In genomic region chr13:17804909-17805613, GRCm38 (mm10) we compare ENCODE assay signal across 8 mouse cellular contexts. TPM values are rescaled to one million over a fixed set of nuclear protein-coding genes. Genes with fewer than 3 reads are reported as not detected.
DNase-seq lines count a peak whose midpoint lies in the region; ATAC-seq and TF ChIP-seq lines count a peak whose summit lies in the region.

Gene Cdk13 (minus strand): TSS chr13:17805097.

- ATAC-seq in cerebellum, adult (ENCODE audit: insufficient number of reproducible peaks, low FRiP score, low TSS enrichment) = peak; percentile 93
- peak; percentile 97 for ATAC-seq in forebrain, embryonic 13.5 days
- ATAC-seq in liver, postnatal 0 days = peak; percentile 91
- ATAC-seq in neural tube, embryonic 14.5 days (ENCODE audit: low read depth) = peak; percentile 96

- TF ChIP-seq CTCF in ES-Bruce4 (IDR thresholded peaks at IDR 0.05; ENCODE audit: low read depth, low read length) = no peak
- TF ChIP-seq CTCF in liver, postnatal 0 days (IDR thresholded peaks at IDR 0.05; ENCODE audit: low read depth) = no peak

- no peaks in the 10 kb centered on the region for H3K4me1 ChIP-seq in ES-Bruce4 (ENCODE audit: control insufficient read depth, insufficient read depth, low read length)
- peaks cover 29% of the 10 kb centered on the region for H3K4me1 ChIP-seq in forebrain, embryonic 13.5 days
- peaks cover 6% of the 10 kb centered on the region for H3K4me1 ChIP-seq in liver, postnatal 0 days (ENCODE audit: insufficient read depth)
- peaks cover 15% of the 10 kb centered on the region for H3K4me1 ChIP-seq in neural tube, embryonic 14.5 days (ENCODE audit: control insufficient read depth, insufficient read depth, low read length)

- H3K9ac ChIP-seq in ES-Bruce4 (ENCODE audit: low read depth, poor library complexity, severe bottlenecking) = peak within 1 kb of the TSS; percentile 98
- peak within 1 kb of the TSS; percentile 97 for H3K9ac ChIP-seq in forebrain, embryonic 13.5 days
- peak within 1 kb of the TSS; percentile 93 for H3K9ac ChIP-seq in liver, postnatal 0 days (replicated peaks)
- H3K9ac ChIP-seq in neural tube, embryonic 14.5 days (replicated peaks; ENCODE audit: low read depth, low read length) = peak within 1 kb of the TSS; percentile 90

- H3K27ac ChIP-seq in ES-Bruce4 (ENCODE audit: insufficient read depth, low read length) = peak within 1 kb of the TSS; percentile 80
- peak within 1 kb of the TSS; percentile 97 for H3K27ac ChIP-seq in forebrain, embryonic 13.5 days
- peak within 1 kb of the TSS; percentile 94 for H3K27ac ChIP-seq in liver, postnatal 0 days (ENCODE audit: low read depth)
- peak within 1 kb of the TSS; percentile 97 for H3K27ac ChIP-seq in neural tube, embryonic 14.5 days (ENCODE audit: low read depth, low read length)

- DNase-seq in heart, postnatal 10 days = peak; percentile 99
- DNase-seq in large intestine, adult 2 months (ENCODE audit: low read depth, low spot score) = peak; percentile 95
- DNase-seq in liver, postnatal 0 days = peak; percentile 99
- peak; percentile 98 for DNase-seq in testis, postnatal 10 days (ENCODE audit: low spot score)

- no peaks in the 10 kb centered on the region for H3K9me3 ChIP-seq in ES-Bruce4 (replicated peaks; ENCODE audit: control insufficient read depth, insufficient read depth, low read length, poor library complexity, severe bottlenecking)
- H3K9me3 ChIP-seq in forebrain, embryonic 13.5 days (replicated peaks) = no peaks in the 10 kb centered on the region
- H3K9me3 ChIP-seq in liver, postnatal 0 days (ENCODE audit: low read length) = no peaks in the 10 kb centered on the region
- H3K9me3 ChIP-seq in neural tube, embryonic 14.5 days (ENCODE audit: control insufficient read depth, low read length) = no peaks in the 10 kb centered on the region

- no peaks in the 10 kb centered on the region for H3K27me3 ChIP-seq in ES-Bruce4 (ENCODE audit: control insufficient read depth, insufficient read depth, low read length, poor library complexity, severe bottlenecking)
- no peaks in the 10 kb centered on the region for H3K27me3 ChIP-seq in forebrain, embryonic 13.5 days
- H3K27me3 ChIP-seq in liver, postnatal 0 days (ENCODE audit: insufficient read depth, low read length) = no peaks in the 10 kb centered on the region
- no peaks in the 10 kb centered on the region for H3K27me3 ChIP-seq in neural tube, embryonic 14.5 days (ENCODE audit: control insufficient read depth, insufficient read depth, low read length)

- H3K4me3 ChIP-seq in ES-Bruce4 (ENCODE audit: low read depth, low read length) = peak within 1 kb of the TSS; percentile 96
- H3K4me3 ChIP-seq in forebrain, embryonic 13.5 days = peak within 1 kb of the TSS; percentile 99
- peak within 1 kb of the TSS; percentile 97 for H3K4me3 ChIP-seq in liver, postnatal 0 days (ENCODE audit: low read depth, low read length)
- peak within 1 kb of the TSS; percentile 99 for H3K4me3 ChIP-seq in neural tube, embryonic 14.5 days (ENCODE audit: low read depth, low read length)

- H3K4me2 ChIP-seq in forebrain, embryonic 13.5 days = peak within 1 kb of the TSS; percentile 83
- peak within 1 kb of the TSS; percentile 64 for H3K4me2 ChIP-seq in liver, postnatal 0 days (ENCODE audit: low read depth, low read length)
- H3K4me2 ChIP-seq in neural tube, embryonic 14.5 days (ENCODE audit: low read depth, low read length) = peak within 1 kb of the TSS; percentile 78

- intact Hi-C loops in heart, postnatal 10 days (cut with DNase I) = loop anchor here (1.0 to 2.0 kb wide), 2 partner anchors 110 to 139 kb away; partner anchors contain the start of genes Mplkip, Rala and Sugct

- TF ChIP-seq EP300 in ES-Bruce4 (IDR thresholded peaks at IDR 0.05; ENCODE audit: insufficient read depth, low read depth, low read length) = 0 out of 2 replicates have a peak, but pooled peaks have one; percentile 23
- no peak for TF ChIP-seq EP300 in liver, postnatal 0 days (IDR thresholded peaks at IDR 0.05; ENCODE audit: low read depth)

- H3K36me3 ChIP-seq in ES-Bruce4 (ENCODE audit: control insufficient read depth, insufficient read depth, low read length, poor library complexity, severe bottlenecking) = no peaks in the 10 kb centered on the region; the same call in 1 of the 2 replicates
- H3K36me3 ChIP-seq in forebrain, embryonic 13.5 days (ENCODE audit: poor library complexity, severe bottlenecking) = no peaks in the 10 kb centered on the region
- H3K36me3 ChIP-seq in liver, postnatal 0 days (replicated peaks; ENCODE audit: insufficient read depth, low read length) = no peaks in the 10 kb centered on the region
- no peaks in the 10 kb centered on the region for H3K36me3 ChIP-seq in neural tube, embryonic 14.5 days (ENCODE audit: control insufficient read depth, insufficient read depth, low read length)

- 0% methylated on average over 51 of the region's 110 CpGs for WGBS in forebrain, embryonic 13.5 days
- WGBS in large intestine, adult 2 months = under 1% methylated on average over 110 of the region's 110 CpGs
- 1% methylated on average over 73 of the region's 110 CpGs for WGBS in liver, postnatal 0 days (ENCODE audit: insufficient replicate concordance)
- under 1% methylated on average over 58 of the region's 110 CpGs for WGBS in neural tube, embryonic 14.5 days

- TF ChIP-seq POLR2A in ES-Bruce4 (IDR thresholded peaks at IDR 0.05; ENCODE audit: insufficient read depth, low read length) = peak; percentile 94

RNA-seq across cellular contexts. Expression of gene Cdk13, which starts in this region (rescaled TPM):
- 69.2 and 77.8 TPM in 2 replicates for polyA plus RNA-seq in ES-Bruce4 (2011; ENCODE audit: insufficient read depth, insufficient read length, low read depth, missing spikeins)
- polyA plus RNA-seq in forebrain, embryonic 13.5 days (2015; fragmentation: Nextera tagmentation; extraction: Ambion mirVana) = 15.0 and 16.6 TPM in 2 replicates
- 10 to 100 TPM; 35.3 to 35.4 TPM for total RNA-seq in heart, postnatal 10 days (2021)
- 11.2 and 19.7 TPM in 2 replicates for polyA plus RNA-seq in large intestine, adult 2 months (2012; rRNA removed)
- 5.0 and 6.6 TPM in 2 replicates for polyA plus RNA-seq in liver, postnatal 0 days (2015; fragmentation: Nextera tagmentation; extraction: Ambion mirVana)
- 18.1 and 22.5 TPM in 2 replicates for polyA plus RNA-seq in neural tube, embryonic 14.5 days (2014; fragmentation: Nextera tagmentation; extraction: Ambion mirVana)

Comparison
In these comparisons a context has a peak if more than half of its experiments do, and no peak if none do; other contexts are left out.
1. Peak in every context shown above with its lines: DNase-seq, ATAC-seq, H3K4me3 ChIP-seq and H3K27ac ChIP-seq.